Mouse (Mus musculus): ENCODE measurements around the gene Sfta2.

GRCm38 (mm10) chr17:35680591-35680990, 79.2 kb downstream of the Sfta2 start:
- TF ChIP-seq GATA1 (IDR thresholded peaks at IDR 0.05; ENCODE audit: low read length) = no peak
- no peak for TF ChIP-seq TAL1 (IDR thresholded peaks at IDR 0.05; ENCODE audit: low read length)
